Mouse (Mus musculus) gastrocnemius, postnatal 25 days (tissue): ENCODE measurements around the gene Lrrc29. TPM values are rescaled to one million over a fixed set of nuclear protein-coding genes. Genes with fewer than 3 reads are reported as not detected.
"Not testable (repeated sequence)": the region's sequence is repeated elsewhere in the genome, so short reads cannot be mapped to it uniquely, and the experiment has no call there.

ENCODE experiments used
- DNase-seq: peaks from one replicate; pipeline ENCODE4 v3.0.0; 2022
- total RNA-seq, 2 experiments: library from RNA; stranded (reverse); gene quantifications; 1 replicate in 1 of 2; 2 replicates in 1 of 2; pipeline ENCODE4 v1.2.3; 2021

The Lrrc29 gene
- total RNA-seq, 2 experiments from 2014 or later: 0.87 to 1.4 TPM

DNA sequence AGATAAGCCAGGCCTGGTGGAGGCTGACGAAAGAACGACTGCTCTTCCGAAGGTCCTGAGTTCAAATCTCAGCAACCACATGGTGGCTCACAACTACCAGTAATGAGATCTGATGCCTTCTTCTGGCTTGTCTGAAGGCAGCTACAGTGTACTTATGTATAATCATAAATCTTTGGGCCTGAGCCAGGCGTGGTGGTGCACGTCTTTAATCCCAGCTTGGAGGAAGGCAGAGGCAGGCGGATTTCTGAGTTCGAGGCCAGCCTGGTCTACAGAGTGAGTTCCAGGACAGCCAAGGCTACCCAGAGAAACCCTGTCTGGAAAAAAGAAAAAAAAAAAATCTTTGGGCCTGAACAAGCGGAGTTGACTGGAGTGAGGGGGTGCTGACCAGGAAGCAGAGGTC, 34.7 kb downstream of the Lrrc29 start:
- DNase-seq: not testable (repeated sequence)

DNA sequence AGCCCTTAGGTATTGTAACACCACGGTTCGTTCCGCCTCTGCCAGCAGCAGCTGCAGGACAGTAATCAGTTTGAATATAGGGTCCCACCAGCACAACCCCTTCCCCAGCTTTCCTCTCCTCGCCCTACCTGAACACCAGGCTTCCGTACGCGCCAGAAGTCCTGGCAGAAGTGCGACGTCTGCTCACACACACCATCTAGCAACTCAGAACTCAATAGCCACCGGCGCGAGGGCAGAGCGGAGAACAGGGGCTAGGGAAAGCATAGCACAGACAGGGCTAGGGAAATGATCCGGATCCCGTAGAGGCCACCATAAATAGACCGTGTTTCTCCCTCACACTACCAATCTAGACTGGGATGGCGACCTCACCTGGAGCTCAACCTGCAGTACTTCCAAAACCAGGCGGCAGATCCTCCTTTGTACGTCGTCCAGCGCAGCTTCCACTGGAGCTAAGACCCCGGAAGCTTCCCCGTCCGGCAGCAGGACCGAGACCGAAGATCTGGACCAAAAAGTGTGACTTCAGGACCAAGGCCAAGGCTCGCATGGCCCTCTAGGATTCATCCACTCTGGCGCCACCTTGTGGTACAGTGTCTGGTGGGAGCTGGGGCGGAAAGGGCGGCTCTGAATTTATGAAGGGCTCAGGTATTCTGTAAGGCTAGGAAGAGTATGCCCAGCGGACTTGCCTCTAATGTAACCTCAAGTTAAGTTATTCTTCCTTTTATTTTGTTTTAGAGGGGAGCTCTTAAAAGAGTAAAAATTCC, 35.3 kb downstream of the Lrrc29 start:
- peak; percentile 63 for DNase-seq

DNA sequence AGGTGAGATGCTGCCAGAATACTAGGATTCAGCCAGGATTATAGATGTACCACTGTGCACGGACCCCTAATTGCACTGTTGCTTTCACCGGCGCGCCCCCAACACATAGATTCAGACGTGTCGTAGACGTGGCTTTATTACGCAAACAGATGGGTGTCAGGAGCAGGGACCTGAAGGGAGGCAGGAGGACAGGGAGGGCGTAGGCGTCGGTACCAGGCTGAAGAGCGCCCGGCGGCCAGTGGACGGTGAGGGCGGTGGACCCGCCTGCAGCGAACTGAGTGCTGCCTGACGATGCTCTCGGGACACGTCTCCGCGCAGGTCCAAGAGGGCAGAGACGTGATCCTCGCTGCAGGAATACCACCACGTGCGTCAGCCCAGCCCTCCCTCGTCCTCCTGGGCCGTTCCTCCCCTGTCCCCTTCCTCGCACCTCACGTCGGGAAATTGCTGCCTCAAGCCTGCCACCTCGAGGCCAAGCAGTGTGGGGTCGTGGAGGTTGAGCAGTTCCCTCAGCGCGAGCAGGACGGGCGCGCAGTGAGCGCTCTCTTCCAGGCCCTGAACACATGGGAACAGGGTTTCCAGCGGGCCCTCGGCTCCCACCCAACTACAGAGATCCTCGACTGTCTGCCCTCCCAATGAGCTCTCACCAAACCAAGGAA, 36.1 kb downstream of the Lrrc29 start, which contains the start of gene 4931428F04Rik:
Gene 4931428F04Rik (minus strand): TSS at position 60 of the 656 bp plus-strand sequence.
- DNase-seq: no peak

DNA sequence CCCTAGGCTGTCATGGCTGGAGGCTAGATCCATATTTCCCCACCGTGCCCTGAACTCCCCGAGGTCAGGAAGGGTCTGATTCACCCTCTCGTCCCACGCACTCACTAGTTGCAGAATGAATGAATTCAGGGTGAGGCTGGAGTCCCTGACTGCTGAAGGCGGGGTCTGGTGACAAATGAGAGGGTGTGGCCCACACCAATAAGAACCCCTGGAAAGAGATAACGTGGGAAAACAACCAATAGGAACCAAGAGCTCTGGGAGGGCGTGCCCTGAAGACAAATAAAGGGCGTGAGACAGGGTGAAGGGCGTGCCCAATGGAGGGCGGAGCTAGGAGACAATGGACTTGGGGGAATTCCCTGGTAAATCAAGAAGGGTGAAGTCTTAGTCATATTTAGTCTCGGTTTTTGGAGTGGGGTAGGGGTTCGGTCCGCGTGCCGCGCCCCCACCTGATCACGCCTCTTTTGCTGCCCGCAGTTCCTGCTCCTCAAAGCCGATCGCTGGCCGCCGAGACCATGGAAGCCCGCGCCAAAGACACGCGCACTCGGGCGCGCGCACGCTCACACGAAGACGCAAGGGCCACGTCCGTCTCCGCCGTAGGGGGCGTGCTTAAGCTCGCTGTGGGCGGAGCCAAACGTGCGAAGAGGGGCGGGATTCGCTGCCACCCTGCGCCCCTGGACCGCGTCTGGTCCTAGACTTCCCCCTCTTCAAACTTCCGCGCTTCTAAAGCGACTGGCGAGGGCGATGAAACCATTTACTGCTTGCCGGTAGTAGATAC, 36.9 kb downstream of the Lrrc29 start:
- DNase-seq: peak; percentile 89

DNA sequence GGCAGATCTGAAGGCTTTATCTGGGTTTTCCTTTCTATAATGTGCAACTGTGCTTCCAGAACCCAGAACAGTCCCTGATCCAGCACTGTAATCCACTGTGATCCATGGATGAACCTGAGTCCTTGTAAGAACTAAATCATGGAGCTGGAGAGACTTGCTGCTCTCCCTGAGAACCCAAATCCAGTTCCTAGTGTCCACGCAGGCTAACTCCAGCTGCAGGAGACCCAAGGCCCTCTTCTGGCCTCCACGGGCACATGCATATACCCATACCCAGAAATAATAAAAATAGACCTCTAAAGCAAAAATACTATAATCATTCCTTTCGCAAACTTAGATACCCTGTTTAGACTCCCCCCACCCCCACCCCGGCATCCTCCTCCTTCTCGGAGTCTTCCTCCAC, 37.8 kb downstream of the Lrrc29 start:
- no peak for DNase-seq

DNA sequence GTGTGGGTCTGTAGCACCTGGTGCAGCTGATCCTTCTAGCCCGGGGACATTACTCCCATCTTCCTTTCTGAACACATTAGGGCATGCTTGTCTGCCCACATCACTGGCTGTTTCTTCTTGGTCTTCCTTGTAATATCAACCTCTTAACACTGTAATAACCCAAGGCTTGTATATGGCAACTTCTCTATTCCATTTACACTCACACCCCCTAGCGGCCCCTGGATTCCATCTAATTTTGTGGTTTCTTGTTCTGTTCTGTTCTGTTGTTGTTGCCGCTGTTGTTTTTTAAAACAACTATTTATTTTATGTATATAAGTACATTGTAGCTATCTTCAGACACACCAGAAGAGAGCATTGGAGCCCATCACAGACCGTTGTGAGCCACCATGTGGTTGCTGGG, 39.2 kb downstream of the Lrrc29 start:
- DNase-seq: no peak

DNA sequence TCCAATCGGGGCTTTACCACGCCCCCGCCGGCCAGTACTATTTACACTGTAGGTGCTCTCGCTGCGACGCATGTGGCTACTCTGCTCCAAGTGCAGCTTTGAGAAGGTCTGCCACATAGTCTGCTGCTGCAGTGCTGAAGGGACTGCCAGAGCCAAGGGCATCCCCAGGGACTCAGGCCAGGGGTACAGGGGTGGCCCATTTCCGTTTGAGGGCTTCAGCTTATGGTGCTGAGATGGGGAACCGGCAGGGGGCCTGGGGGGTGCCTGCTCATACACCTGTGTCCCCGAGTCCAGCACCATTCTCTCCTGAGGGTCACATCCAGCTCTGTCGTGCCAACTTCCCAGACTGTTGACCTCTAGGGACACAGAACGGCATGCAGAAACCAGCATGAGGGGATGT, 40.6 kb downstream of the Lrrc29 start:
- no peak for DNase-seq

DNA sequence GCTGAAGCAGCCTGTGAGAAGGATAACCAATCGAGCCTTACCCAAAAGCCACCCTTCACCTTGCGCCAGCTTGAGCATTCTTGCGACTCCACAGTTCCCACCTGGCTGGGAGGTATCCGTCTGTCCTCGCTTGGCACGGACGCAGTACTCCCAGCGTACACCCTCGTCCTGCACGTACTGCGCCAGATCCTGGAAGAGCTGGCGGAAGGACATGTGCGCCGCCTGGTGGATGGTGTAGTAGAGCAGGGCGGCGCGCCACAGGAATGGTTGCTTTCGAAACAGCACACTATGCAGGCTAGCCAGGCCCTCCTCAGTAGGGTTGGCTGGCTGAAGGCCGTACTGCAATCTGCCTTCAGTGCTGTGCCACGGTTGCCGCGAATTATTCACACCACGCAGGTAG, 43.0 kb downstream of the Lrrc29 start:
- peak; percentile 50 for DNase-seq

DNA sequence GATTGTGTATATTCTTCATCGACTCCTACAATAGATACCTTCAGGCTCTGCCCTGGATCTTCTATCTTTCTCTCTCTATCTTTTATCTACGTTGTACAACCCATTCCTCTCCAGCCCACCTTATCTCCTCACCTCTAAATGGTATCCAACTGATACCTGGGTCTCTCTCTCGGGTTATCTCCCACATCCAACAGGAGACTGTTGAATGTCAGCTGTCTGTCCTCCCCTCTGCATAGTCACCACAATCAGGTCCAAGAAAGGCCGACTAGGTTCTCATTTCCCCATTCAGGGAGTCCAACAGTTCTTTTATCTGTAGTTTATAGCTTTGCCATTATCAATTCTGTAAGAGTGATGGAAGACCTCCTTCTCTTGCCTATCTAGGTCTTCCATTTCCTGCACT, 43.8 kb downstream of the Lrrc29 start:
- DNase-seq: no peak

DNA sequence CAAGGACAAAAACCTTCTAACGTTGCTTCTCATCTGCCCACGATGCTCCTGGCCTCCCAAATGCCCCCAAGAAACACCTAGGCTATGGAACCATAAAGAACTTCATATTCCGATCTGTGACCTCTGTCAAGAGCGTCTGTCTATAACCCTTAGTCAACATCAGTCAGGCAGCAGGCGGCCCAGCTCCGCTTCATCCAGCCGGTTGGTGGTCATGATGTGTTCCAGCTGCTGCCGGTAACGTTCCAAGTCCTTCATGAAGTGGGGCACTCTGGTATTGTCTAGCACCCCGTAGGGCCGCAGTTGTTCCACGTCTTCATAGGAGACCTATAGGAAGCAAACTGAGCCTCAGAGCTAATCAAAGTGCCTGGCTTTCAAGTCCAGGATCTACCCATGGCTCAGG, 44.3 kb downstream of the Lrrc29 start:
- no peak for DNase-seq

DNA sequence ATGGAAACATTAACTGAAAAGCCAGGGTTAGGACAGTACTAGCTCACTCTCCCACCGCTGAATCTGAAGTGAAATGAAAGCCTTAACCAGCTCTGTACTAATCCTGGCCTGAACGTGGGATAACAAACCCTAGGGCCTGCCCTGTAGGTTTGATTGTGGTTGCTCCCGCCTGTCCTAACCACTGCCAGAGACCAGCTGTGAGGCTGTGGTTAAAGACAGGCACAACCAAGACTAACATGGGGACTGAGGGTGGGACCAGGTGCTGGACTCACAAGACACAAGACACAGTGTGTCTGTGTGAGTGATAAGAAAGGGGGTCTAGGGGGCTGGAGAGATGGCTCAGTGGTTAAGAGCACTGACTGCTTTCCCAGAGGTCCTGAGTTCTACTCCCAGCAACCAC, 45.5 kb downstream of the Lrrc29 start:
- DNase-seq: no peak

DNA sequence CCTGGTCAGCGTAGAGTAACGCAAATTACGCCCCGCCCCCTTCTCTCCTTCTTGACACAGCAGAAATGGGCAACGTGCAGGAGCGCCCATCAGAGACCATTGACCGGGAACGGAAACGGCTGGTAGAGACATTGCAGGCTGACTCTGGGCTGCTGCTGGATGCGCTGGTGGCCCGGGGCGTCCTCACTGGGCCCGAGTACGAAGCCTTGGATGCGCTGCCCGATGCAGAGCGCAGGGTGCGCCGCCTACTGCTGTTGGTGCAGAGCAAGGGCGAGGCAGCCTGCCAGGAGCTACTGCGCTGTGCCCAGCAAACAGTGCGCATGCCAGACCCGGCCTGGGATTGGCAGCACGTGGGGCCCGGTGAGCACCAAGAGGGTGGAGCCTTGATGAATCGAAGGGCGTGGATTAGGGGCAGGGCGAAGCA, 47.2 kb downstream of the Lrrc29 start:
- DNase-seq: peak; percentile 84

DNA sequence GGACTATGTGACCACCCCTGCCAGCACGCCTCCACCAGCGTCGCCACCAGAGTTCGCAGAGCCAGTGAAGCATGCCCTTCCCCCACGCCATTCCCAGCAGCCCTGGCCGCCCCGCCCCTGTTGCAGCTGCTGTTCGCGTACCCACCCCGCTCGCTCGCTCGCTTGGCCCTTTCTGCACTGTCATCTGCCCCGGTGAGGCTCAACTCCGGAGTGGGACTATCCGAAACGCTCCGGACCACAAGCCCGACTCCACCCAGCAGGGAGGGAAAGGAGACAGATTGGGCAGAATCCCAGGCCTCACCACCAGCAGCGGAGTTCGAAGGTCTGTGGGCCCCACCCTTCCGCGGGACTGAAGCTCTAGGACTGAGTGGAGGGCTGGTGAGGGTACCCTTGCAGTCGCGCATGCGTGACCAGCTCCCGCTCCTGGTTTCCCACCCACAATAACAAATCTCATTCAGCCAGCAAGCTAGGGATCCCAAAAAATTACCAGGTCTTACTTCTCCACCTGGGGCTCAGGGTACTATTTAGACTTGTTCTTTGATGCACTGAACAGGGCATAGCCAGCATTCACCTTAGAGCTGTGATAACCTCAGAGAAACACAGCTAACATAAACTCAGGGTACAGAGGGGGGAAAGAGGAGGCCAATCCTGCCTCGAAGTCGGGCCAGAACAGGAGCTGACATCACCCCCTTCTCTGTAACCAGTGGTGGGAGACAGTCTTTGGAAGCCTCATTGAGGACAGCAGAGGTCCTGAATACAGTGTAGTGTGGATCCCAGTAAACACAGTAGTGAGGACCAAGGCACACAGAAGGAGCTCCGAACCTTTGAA, 49.6 kb downstream of the Lrrc29 start:
- peak; percentile 58 for DNase-seq

DNA sequence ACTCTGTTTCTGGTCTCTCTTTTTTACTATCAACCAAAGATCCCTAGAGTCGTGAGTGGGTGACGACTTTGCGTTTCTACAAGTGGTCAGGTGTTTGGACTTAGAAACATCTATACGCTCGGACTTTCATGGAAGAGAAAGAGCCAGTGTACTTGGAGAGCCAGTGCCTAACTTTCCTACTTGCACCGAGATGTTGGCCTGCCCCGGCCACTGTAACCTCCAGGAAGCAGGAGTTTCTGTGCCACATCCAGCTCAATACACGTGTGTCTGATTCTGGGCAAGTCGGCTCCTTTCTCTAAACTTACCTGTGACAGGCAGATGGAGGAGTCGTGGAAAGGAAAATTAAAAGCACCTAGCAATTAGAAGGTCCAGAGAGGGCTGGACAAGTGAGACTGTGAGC, 50.2 kb downstream of the Lrrc29 start, which contains the start of gene Nol3:
Gene Nol3 (plus strand): TSS at position 301 of the 400 bp plus-strand sequence.
- no peak for DNase-seq

DNA sequence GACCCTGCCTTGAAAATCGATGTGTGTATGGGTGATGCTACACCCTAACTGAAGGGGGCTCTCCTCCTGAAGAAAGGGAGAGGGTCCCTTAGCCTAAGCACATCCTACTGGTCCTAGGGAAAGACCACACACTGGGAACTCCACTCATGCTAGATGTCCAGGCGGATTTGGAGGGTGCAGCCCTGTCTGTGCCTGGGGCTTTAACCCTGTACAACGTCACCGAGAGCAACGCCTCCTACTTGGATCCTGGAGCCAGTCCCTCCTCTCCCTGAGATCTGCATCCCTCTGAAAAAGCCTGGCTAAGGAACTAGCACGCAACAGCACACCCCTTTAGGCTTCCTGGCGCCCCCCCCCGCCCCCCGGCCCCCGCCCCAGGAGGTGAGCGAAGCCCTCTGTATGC, 50.7 kb downstream of the Lrrc29 start:
- no peak for DNase-seq

DNA sequence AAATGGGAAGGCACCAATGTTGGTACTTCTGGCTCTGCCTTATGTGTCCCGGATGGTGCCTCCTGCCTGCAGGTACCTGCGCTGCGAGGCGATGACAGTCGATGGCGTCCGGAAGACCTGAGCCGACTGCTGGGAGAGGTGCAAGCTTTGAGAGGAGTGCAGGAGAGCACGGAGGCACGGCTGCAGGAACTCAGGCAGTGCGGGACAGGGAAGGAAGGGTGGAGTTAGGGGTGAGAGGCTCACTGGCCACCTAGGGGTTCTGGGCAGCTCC, 55.2 kb downstream of the Lrrc29 start:
- DNase-seq: no peak

DNA sequence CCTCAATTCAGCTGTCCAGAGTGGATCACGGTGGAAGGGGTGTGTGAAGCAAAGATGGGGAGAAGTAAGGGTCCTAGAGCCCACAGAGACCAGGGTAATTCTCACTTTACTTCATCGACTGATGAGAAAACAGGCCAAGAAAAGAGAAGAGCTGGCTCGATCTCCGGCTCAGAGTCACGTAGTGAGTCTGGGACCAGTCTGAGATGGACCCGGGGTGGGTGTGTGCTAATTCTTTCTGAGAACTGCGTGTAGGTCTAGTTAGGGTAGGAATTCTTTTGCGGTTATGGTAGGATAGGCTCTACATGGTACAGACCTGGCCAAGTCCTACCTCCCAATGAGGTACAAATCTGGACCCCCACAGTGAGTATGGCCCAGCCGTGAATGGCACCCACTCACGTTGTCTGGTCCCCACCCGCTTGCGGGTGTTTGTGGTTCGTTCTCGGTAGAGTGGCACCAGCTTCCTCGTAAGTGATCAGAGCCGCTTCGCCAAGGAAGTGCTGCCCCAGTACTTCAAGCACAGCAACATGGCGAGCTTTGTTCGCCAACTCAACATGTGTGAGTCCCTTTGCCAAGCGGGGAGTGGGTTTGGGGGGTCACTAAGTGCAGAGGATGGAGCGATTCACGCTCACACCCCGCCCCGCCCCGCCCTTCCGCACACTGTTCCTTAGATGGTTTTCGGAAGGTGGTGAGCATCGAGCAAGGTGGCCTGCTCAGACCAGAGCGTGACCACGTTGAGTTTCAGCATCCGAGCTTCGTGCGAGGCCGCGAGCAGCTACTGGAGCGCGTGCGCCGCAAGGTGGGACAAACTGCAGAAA, 55.8 kb downstream of the Lrrc29 start:
- no peak for DNase-seq

DNA sequence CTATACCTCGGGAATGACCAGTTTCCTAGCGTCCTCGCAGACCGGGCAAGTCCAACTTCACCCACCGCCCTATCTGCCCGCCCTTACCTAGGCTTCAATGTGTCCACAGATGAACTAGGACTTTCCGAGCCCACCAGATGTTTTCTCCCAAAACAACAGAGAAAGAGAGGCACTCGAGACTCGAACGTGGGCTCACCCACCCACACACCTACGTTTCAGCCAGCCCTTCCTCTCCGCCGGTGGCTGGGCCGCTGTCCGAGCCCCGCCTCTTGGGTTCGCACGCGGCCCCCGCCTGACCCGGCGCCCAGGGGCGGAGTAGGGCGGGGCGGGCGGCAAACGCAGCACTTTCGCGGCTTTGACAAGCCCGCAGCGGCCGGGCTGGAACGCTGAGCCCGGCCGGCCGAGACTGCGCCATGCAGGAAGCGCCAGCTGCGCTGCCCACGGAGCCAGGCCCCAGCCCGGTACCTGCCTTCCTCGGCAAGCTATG, 56.6 kb downstream of the Lrrc29 start, which contains the start of gene Hsf4:
Gene Hsf4 (plus strand): TSS at position 341 of the 487 bp plus-strand sequence.
- peak; percentile 71 for DNase-seq

DNA sequence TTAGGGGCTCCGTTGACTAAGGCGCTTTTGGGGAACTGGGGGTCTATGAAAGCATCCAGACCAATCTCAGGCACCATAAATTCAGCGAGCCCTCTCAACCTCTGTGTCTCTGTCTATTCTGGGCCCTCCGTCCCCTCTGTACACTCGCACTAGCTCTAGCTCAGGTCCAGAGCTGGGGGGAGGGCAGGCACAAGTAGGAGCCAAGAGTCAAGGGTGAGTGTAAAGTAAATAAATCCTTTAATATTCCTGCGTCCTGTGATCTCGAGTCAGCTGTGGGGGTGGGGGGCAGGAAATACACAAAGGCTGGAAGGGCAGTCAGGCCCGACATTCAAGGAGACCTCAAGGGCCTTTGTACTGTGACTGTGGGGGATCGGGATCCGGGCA, 57.0 kb downstream of the Lrrc29 start:
- DNase-seq: no peak

DNA sequence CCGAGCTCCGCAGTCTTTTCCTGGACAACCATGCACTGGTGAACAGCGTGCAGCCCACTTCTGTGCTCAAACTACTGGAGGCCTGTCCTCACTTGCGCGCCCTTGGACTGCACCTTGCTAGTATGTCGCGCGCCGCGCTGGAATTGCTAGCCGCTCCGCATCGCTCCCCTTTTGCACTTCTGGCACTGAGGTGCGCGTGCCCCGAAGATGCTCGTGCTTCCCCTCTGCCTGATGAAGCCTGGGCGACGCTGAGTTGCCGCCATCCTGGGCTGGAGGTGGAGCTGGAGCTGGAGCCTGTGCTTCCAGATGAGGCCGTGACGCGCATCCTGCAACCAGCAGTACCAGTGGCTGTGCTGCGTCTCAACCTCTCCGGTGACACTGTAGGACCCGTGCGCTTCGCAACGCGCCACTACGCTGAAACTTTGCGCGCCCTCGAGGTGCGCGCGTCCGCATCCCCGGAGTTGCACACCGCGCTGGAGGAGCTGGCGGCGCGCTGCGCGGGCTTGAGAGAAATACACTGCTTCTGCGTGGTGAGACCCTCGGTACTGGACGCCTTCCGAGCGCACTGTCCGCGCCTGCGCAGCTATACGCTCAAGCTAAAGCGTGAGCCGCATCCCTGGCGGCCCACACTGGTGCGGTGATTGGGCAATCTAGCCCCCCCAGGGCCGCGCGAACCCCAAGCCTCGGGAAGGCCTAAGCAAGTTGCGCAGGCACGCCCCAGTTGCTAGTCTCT, 57.6 kb downstream of the Lrrc29 start:
- DNase-seq: no peak
